Mouse (Mus musculus) ES-Bruce4 (cell line): ENCODE measurements around the gene Cdcp1. TPM values are rescaled to one million over a fixed set of nuclear protein-coding genes. Genes with fewer than 3 reads are reported as not detected.
A peak's percentile ranks its signal among the peaks of the same experiment; 100 is the strongest.

Experiments
- H3K27ac ChIP-seq: 2 replicates; pipeline ENCODE4 v1.5.1; 2012; ENCODE audit warnings: low read length, inconsistent platforms; ENCODE audit not compliant: insufficient read depth
- H3K27me3 ChIP-seq: 2 replicates; pipeline ENCODE4 v1.6.1; 2012; ENCODE audit warnings: mild to moderate bottlenecking, low read length, inconsistent platforms; ENCODE audit not compliant: control insufficient read depth, poor library complexity, insufficient read depth, severe bottlenecking
- H3K36me3 ChIP-seq: 2 replicates; pipeline ENCODE4 v1.6.1; 2012; ENCODE audit warnings: inconsistent platforms, mild to moderate bottlenecking, low read length, moderate library complexity; ENCODE audit not compliant: control insufficient read depth, poor library complexity, insufficient read depth, severe bottlenecking
- H3K4me1 ChIP-seq: one replicate; pipeline ENCODE4 v1.8.1; 2011; ENCODE audit warnings: low read length; ENCODE audit not compliant: control insufficient read depth, insufficient read depth
- H3K4me3 ChIP-seq: 2 replicates; pipeline ENCODE4 v1.5.1; 2011; ENCODE audit warnings: low read depth, mild to moderate bottlenecking, low read length
- H3K9ac ChIP-seq: 2 replicates; pipeline ENCODE4 v1.6.1; 2012; ENCODE audit warnings: low read depth, mild to moderate bottlenecking, inconsistent platforms; ENCODE audit not compliant: poor library complexity, severe bottlenecking
- H3K9me3 ChIP-seq: replicated peaks from 2 replicates; pipeline ENCODE4 v1.6.1; 2012; ENCODE audit warnings: mild to moderate bottlenecking, low read length, inconsistent platforms; ENCODE audit not compliant: control insufficient read depth, poor library complexity, insufficient read depth, severe bottlenecking
- CTCF ChIP-seq: IDR thresholded peaks from one replicate; pipeline ENCODE4 v1.8.1; 2011; ENCODE audit warnings: low read depth, low read length
- EP300 ChIP-seq: IDR thresholded peaks from 2 replicates; pipeline ENCODE4 v1.6.1; 2011; ENCODE audit warnings: low read depth, low read length; ENCODE audit not compliant: insufficient read depth
- POLR2A ChIP-seq: IDR thresholded peaks from one replicate; pipeline ENCODE4 v1.8.1; 2011; ENCODE audit warnings: low read length; ENCODE audit not compliant: insufficient read depth
- polyA plus RNA-seq: library from polyadenylated mRNA; stranded (reverse); fragments of >200 nt; gene quantifications from 2 replicates; pipeline ENCODE4 v1.2.4, GENCODE M21; 2011; ENCODE audit warnings: low read depth; ENCODE audit not compliant: missing spikeins, insufficient read depth, insufficient read length

Cdcp1 gene
- polyA plus RNA-seq, 1 experiment, result 37.7 TPM

DNA sequence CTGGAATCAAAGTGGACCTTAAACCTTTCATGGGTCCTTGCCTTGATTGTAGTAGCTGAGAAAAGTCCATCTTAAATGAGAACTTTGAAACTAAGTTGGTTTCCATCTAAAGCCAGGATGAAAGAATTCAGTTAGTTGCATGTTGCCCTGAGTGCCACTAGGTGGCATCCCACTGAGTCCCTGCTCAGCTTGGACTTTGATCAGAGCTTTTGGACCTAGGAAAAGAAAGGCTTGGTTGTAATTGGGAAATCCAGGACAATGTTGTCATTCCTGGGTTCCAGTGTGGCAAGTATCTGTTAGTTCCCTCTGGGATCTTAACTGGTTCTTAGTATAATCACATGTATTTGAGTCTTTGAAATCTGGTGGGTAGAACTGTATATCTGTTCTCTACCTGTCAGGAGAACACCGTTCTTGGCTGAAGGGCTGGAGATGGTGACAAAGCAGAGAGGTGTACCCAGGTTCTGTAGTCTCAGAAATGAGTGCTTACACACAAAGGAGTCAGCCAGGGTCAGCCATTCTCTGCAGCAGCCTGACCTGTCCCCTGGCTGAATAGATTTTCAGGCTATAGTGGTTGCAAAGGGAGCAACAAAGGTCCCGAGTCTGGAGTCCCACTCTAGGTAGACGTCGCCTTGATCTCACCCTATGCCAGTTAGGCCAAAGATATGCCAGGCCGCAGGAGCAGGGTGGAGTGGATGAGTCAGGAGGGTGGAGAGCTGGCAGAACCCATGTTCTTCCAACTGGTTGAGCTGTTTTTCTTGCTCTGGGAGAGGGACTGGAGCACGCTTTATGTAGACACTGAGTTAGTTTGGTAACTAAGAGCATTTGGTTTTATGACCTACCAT, 92.0 kb downstream of the Cdcp1 start:
- Histone ChIP-seq H3K4me1 (no peaks in the 10 kb centered on the region), H3K9me3 (no peaks in the 10 kb centered on the region), H3K27me3 (no peaks in the 10 kb centered on the region), H3K36me3 (peaks cover 44% of the 10 kb centered on the region), H3K27ac (no peak overlapping the region), H3K4me3 (no peak overlapping the region), H3K9ac (no peak overlapping the region)
- TF ChIP-seq POLR2A (no peak), CTCF (peak; percentile 66)

DNA sequence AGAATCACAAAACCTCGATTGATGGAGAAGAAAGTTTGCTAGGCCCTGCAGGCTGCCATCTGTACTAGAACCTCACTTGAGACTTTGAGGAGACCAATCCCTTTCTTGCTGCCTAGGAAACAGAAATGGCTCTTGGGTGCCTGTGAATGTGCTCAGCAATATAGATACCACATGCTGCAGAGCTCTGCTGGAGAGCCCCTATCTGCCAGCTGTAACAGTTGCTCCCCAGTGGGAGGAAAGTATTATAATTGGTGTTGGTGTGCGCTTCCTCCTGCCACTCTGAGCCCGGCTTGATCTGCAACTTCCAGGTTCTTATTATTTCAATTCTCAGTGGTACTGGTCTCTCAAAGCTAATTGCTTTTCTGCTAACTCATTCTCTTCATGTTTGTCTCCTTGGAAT, 92.8 kb downstream of the Cdcp1 start:
- Histone ChIP-seq H3K9ac (no peak overlapping the region), H3K36me3 (peaks cover 39% of the 10 kb centered on the region), H3K4me3 (no peak overlapping the region), H3K27ac (no peak overlapping the region), H3K9me3 (no peaks in the 10 kb centered on the region), H3K4me1 (no peaks in the 10 kb centered on the region), H3K27me3 (no peaks in the 10 kb centered on the region)
- TF ChIP-seq CTCF (no peak), POLR2A (no peak), EP300 (no peak)

Other genes starting within 250 kb of the Cdcp1 start
- 2.2 and 3.2 TPM in 2 replicates for gene Tmem42, start 194.7 kb downstream of the Cdcp1 start, polyA plus RNA-seq
- not detected in 2 replicates for gene Tgm4, start 181.3 kb downstream of the Cdcp1 start, polyA plus RNA-seq
- 48.2 and 51.2 TPM in 2 replicates for gene Zdhhc3, start 102.8 kb downstream of the Cdcp1 start, polyA plus RNA-seq
- gene Exosc7, start 102.8 kb downstream of the Cdcp1 start, polyA plus RNA-seq, result 74.7 and 75.4 TPM in 2 replicates
- gene Clec3b, start 65.1 kb downstream of the Cdcp1 start, polyA plus RNA-seq, result not detected in 2 replicates
- gene Tmem158, start 44.7 kb upstream of the Cdcp1 start, polyA plus RNA-seq, result 5.2 and 5.4 TPM in 2 replicates
- gene Lars2, start 150.9 kb upstream of the Cdcp1 start, polyA plus RNA-seq, result 6,627 and 6,889 TPM in 2 replicates